Mouse (Mus musculus): ENCODE measurements at regions not wholly inside any gene's neighbourhood (a gene's known extent, or its start where the extent isn't known, plus 50 kb on each side); places are given as distances from the start of the nearest gene placed in this dataset.

DNA sequence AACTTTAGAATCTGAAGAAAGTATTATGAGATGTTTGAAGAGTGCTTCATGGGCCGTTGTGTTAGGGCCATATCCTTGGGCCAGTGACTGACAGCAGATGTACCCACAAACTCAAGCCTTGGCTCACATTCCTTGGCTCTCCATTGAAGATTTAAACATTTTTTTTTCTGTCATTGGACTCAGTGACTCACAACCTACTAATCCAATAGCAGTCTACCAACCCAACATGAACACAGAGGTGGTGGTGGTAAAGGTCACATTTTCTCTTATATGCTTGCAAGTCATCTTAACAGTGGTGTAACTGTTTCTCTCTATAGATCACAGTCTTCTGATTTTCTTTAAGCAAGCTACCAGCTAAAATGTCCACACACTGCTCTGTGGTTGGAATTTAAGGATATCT is 125.5 kb upstream of the Rarb start:
- in situ Hi-C loops (cut with MboI; ENCODE audit: unreplicated experiment in 2 of 2), result no loop called here

DNA sequence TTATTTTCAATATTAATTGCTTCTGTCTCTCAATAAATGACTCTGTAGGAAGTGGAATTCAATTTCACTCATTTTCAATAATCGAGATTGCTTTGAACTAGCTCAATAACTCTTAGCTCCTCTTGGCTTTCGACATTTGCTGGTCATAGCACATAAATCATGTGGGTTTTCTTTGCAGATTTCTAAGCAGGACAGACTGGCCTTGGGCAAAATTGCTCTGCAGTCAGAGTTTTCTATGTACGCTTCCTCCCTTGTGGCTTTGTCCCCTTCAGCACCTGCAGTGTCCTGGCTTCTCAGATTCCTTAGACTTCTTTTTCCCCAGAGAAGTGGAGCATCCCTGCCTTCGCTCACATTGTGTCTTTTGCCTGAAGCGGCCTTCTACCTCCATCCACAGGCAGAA is 124.6 kb upstream of the Rarb start:
- in situ Hi-C loops (cut with MboI; ENCODE audit: unreplicated experiment in 2 of 2), result no loop called here

DNA sequence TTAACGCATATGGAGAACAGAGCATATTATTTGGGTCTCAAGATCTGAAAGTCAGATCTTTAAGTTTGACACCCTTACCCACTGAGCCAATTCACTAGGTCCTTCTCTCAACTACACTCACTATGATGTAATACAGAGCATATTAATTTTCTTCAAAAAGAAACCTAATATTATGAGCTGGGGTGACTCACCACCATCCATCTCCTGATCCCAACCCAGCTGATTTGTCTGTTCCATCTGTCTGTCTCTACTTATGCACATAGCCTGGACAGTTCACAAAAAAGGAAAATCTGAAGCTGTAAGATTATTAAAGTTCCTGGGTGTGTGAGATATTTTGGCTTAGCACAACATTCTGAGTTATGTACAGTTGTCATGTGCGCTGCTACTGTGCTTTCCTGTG is 108.2 kb upstream of the Rarb start:
- in situ Hi-C loops (cut with MboI; ENCODE audit: unreplicated experiment in 2 of 2), result no loop called here

DNA sequence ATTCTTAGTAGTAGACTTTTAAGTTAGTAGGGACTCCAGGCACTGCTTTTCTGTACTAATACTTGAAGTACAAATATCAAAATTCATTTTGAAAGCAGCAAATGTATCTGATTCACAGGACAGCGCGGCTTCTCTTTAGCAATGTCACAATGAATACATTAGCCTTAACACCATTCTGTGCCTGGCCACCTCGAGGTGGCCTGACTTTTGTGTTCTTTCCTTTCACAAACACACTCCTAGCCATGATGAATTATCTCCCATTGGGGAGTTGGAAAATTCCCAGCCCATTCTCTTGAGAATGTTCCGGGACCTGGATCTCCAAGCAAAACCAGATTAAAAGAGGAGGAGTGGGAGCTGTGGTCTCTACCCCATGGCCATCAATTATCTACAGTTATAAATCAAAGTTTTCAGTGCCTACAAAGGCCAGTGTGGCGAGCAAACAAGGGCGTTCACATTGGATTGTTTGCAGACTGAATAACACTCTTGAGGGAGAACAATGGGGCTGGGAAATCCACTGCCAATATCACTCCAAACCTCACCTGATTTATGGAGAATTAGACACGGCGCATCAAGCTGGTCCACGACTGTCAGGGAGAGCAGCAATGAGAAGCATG is 82.7 kb upstream of the Rarb start:
- in situ Hi-C loops (cut with MboI; ENCODE audit: unreplicated experiment in 2 of 2), result no loop called here

DNA sequence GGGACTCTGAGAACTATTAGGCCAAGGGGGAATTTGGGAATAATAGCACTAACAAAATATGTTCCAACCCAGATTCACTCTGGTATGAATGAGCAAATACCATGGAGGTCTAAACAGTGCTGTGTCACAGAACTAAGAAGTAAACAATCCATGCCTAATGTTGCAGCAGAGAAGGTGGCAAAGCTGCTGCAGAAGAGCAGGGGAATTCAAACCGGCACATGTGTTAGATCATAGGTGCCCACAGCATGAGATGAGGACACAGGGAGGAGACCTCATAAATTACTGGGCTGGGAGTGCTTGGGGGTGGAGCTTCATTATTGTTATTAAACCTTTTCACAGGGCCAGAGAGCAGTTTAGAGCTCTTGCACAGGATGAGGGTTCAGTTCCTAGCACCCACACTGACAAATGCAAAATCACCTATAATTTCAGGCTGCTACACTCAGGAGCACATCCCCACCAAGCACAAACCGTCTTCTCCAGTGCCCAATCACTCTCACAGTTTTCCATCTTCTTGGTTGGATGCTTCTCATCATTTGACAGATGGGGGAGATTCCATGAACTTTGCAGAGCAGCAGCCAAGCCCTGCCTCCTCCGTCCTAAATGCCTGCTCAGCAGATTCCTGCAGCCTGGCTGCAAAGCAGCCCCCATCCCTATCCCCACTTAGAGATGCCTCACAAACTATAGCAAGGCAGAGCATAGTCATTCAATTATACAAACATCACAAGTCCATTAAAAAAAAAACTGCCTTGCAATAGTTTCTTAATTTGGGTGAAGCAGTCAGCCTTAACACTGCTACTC is 79.0 kb upstream of the Rarb start:
- in situ Hi-C loops (cut with MboI; ENCODE audit: unreplicated experiment in 2 of 2), result no loop called here

DNA sequence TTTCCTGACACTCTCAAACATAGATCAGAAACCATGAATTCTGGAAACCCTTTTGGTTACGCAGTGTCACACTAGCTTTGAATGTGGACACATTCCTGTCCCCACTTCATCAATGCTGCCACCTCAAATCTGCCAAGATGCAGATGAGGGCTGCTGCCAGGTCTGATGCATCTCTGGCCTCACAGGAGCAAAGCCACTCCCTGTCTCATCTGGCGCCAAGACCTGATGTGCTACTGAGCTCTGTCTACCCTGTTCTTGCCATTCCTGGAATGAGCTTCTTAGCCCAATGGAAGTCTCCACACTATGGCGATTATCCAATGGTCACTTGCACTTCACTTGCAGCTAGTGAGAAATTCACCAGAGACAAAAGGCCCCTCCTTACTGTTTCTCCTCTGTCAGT is 78.0 kb upstream of the Rarb start:
- in situ Hi-C loops (cut with MboI; ENCODE audit: unreplicated experiment in 2 of 2), result no loop called here

DNA sequence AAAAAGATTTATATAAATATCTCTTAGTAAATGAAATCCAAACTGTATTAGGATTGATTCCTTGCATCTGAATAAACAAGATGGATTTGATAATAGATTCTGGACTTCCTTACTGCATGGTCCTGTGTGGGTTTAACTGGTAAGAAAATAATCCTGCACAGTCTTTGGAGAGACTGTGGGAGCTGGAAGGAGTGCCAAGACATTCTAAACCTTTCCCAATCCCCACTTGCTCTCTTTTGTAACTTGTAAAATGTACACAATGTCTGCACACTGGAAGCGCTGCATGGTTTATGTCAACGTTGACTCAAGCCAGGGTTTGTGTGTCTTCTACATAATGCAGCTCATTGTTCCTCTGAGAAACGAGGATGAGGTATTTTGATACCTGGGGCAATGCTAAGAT is 62.3 kb upstream of the Rarb start:
- in situ Hi-C loops (cut with MboI; ENCODE audit: unreplicated experiment in 2 of 2), result no loop called here

DNA sequence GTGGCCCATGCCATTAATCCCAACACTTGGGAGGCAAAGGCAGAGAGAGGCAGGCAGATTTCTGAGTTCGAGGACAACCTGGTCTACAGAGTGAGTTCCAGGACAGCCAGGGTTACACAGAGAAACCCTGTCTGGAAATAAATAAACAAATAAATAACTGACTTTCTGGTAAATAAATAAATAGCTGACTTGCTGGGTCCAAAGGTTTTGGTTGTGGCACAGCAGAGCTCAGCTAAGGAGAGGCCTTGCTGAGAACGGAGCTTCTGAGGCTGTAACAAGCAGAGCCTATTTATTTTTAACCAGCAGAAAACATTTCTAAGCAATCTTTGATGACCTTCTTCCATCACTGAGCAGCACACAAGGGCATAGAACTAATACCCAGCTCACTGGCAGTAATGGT is 50.3 kb upstream of the Rarb start:
- in situ Hi-C loops (cut with MboI; ENCODE audit: unreplicated experiment in 2 of 2), result no loop called here
